Mouse (Mus musculus) urinary bladder, postnatal 4 days (tissue): ENCODE measurements at regions not wholly inside any gene's neighbourhood (a gene's known extent, or its start where the extent isn't known, plus 50 kb on each side); places are given as distances from the start of the nearest gene placed in this dataset.

Experiments
- DNase-seq, 2 experiments: peaks; one replicate each; pipeline ENCODE4 v3.0.0; 2021 to 2022; ENCODE audit warnings: low spot score in 2 of 2

GRCm38 (mm10) chr15:36916998-36917397 lies 90.6 kb downstream of the Zfp706 start:
- DNase-seq, result no peak

- no peak for DNase-seq
Observed at GRCm38 (mm10) chr15:36914239-36915100, 93.1 kb downstream of the Zfp706 start.

GRCm38 (mm10) chr15:36913308-36913707 lies 94.3 kb downstream of the Zfp706 start:
- no peak for DNase-seq

- no peak for DNase-seq
Observed at GRCm38 (mm10) chr15:36910272-36910671, 97.3 kb downstream of the Zfp706 start.

GRCm38 (mm10) chr15:36909494-36909893 lies 98.1 kb downstream of the Zfp706 start:
- DNase-seq, result no peak

GRCm38 (mm10) chr15:36906789-36907188 lies 100.8 kb downstream of the Zfp706 start:
- no peak for DNase-seq

- DNase-seq, result no peak
Observed at GRCm38 (mm10) chr15:36906052-36906451, 101.5 kb downstream of the Zfp706 start.

GRCm38 (mm10) chr15:36903922-36904321 lies 103.7 kb downstream of the Zfp706 start:
- DNase-seq, result no peak

- DNase-seq, result no peak
Observed at GRCm38 (mm10) chr15:36903309-36903708, 104.3 kb downstream of the Zfp706 start.

- DNase-seq, result no peak
Observed at GRCm38 (mm10) chr15:36901830-36902285, 105.7 kb downstream of the Zfp706 start.

GRCm38 (mm10) chr15:36901350-36901749 lies 106.2 kb downstream of the Zfp706 start:
- no peak for DNase-seq

GRCm38 (mm10) chr15:36900940-36901339 lies 106.6 kb downstream of the Zfp706 start:
- no peak for DNase-seq

GRCm38 (mm10) chr15:36899882-36900281 lies 107.7 kb downstream of the Zfp706 start:
- DNase-seq, result no peak

GRCm38 (mm10) chr15:36898857-36899523 lies 108.6 kb downstream of the Zfp706 start:
- no peak for DNase-seq

GRCm38 (mm10) chr15:36898326-36898725 lies 109.2 kb downstream of the Zfp706 start:
- no peak for DNase-seq

GRCm38 (mm10) chr15:36896265-36896664 lies 111.3 kb downstream of the Zfp706 start:
- no peak for DNase-seq

- DNase-seq, result no peak
Observed at GRCm38 (mm10) chr15:36895031-36895430, 112.5 kb downstream of the Zfp706 start.

- no peak for DNase-seq
Observed at GRCm38 (mm10) chr15:36893407-36893969, 114.1 kb downstream of the Zfp706 start.

GRCm38 (mm10) chr15:36892576-36893205 lies 114.9 kb downstream of the Zfp706 start:
- DNase-seq, result no peak

- no peak for DNase-seq
Observed at GRCm38 (mm10) chr15:36891851-36892250, 115.7 kb downstream of the Zfp706 start.

- DNase-seq, result no peak
Observed at GRCm38 (mm10) chr15:36891296-36891695, 116.3 kb downstream of the Zfp706 start.

GRCm38 (mm10) chr15:36889072-36889471 lies 118.5 kb downstream of the Zfp706 start:
- DNase-seq, result no peak
